Mouse (Mus musculus) G1E-ER4 (cell line): ENCODE results near the gene Mark4. TPM values are rescaled to one million over a fixed set of nuclear protein-coding genes. Genes with fewer than 3 reads are reported as not detected.

Source experiments
- GATA1 ChIP-seq: IDR thresholded peaks from one replicate; pipeline ENCODE4 v1.8.0; 2012; ENCODE audit warnings: low read length, inconsistent platforms
- polyA plus RNA-seq: library from polyadenylated mRNA; stranded (reverse); fragments of >175 nt; gene quantifications from 2 replicates; pipeline ENCODE4 v1.2.3, GENCODE M21; 2012

Gene Mark4
- polyA plus RNA-seq, 1 experiment = 67.8 TPM

DNA sequence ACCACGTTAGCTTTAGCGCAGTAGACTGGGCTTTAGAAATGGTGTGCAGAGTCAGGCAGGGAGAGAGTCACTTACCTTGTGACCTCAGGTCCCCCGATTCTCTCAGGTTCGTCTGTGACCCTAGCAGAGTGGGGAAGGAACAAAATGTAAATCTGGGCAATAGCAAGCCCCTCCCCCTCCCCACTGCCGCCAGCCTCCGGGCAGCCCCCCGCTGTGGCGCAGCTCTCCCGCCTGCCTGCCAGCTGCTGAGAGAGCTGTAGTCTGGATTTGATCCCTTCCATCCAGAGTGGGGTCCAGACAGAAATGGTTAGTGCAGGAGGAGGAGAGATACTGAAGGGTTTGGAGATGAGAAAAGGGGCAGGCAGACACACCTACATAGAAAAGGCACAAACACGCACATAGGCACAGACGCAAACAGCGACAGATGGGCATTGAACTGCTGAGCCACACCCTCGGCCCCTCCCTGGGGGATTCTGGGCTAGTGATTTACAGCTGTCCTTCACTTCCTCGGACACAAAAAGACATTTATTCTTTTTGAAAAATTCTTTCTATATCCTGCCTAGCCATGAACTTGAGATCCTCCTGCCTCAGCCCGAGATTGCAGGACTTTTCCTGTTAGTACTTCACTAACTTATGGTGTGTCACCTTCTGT, 30.5 kb downstream of the Mark4 start:
- TF ChIP-seq GATA1 = no peak

GRCm38 (mm10) chr7:19426888-19427287, 31.7 kb downstream of the Mark4 start:
- no peak for TF ChIP-seq GATA1

GRCm38 (mm10) chr7:19426349-19426748, 32.3 kb downstream of the Mark4 start:
- TF ChIP-seq GATA1 = no peak

GRCm38 (mm10) chr7:19424051-19424450, 34.6 kb downstream of the Mark4 start:
- no peak for TF ChIP-seq GATA1

DNA sequence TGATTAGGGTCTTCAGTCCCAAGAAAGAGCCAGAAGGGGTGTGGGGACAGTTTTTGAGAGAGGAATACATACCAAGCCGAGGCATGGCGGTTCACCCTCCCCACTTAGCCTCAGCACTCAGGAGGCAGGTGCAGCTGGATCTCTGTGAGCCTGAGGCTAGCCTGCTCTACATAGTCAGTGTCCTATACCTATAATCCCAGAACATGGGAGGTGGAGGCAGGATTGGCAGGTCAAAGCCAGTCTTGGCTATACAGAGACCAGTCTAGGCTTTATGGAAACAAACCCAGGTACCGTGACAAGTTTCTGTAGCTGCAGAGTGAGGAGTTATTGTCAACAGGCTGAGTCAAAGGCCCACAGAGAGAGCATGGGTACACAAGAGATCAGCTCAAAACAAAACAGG, 35.5 kb downstream of the Mark4 start:
- no peak for TF ChIP-seq GATA1

- no peak for TF ChIP-seq GATA1
Measured at GRCm38 (mm10) chr7:19420821-19421636, 37.6 kb downstream of the Mark4 start.

DNA sequence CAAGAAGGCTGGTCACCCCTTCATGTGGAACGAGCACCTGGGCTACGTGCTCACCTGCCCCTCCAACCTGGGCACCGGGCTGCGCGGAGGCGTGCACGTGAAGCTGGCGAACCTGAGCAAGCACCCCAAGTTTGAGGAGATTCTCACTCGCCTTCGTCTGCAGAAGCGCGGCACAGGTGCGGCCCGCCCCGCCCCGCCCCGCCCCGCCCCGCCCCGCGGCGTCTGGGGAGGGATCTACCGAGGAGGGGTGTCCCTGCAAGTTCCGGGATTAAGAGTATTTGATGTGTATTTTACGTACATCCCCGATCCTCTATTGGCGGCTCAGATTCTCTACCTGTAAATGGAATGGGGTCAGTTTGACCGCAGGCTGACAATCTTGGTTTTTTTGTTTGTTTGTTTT, 38.5 kb downstream of the Mark4 start:
- no peak for TF ChIP-seq GATA1

DNA sequence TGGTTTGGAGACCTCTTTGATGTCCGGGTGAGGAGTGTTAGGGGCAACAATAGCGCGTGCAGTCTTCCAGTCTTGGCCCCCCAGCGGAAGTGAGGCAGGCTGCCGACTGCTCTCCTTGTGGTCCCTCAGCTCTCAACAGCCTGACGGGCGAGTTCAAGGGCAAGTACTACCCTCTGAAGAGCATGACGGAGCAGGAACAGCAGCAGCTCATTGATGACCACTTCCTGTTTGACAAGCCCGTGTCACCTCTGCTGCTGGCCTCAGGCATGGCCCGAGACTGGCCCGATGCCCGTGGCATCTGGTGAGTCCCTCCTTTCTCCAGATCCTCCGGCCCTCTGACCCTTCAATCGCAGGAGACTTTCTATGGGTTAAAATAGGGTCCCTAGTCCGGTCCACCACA, 42.0 kb downstream of the Mark4 start:
- TF ChIP-seq GATA1 = no peak

- no peak for TF ChIP-seq GATA1
Measured at GRCm38 (mm10) chr7:19413525-19413924, 45.1 kb downstream of the Mark4 start.

GRCm38 (mm10) chr7:19411783-19412182, 46.8 kb downstream of the Mark4 start:
- TF ChIP-seq GATA1 = no peak

- no peak for TF ChIP-seq GATA1
Measured at GRCm38 (mm10) chr7:19410766-19411344, 47.8 kb downstream of the Mark4 start.

- TF ChIP-seq GATA1 = no peak
Measured at GRCm38 (mm10) chr7:19409753-19410152, 48.9 kb downstream of the Mark4 start.

DNA sequence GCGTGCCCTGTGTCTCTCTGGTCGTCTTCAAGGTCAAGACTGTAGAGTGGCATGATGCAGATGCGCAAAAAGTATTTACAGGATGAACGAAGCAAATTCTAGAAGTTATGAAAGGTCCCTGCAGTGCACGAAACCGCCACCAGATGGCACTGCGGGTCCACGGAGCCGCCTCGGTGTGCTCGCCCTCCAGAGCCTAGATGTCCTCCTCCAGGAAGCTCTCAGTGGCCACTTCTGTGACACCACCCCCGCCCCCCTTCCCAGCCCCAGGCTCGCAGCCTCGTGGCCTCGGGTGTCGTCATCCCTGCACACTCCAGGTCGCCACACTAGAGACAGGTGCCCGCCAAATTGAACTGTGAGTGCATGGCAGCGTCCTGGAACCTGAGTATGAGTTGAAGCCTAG, 53.2 kb downstream of the Mark4 start:
- TF ChIP-seq GATA1 = no peak

DNA sequence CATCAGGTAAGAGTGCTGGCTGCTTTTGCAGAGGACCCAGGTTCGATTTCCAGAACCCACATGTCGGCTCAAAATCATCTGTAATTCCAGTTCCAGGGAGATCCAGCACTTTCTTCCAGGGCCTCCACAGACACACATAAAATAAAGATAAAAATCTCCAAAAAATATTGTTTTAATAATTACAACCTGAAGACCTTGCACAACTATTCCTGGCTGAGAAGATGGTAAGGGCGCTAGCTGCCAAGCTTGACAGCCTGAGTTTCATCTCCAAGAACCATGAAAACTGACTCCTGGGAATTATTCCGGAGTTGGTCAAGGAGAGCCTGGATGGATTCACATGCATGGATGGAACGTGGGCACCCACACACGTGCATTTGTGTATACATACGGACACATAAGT, 54.1 kb downstream of the Mark4 start, which contains the start of gene Ckm:
Gene Ckm, plus strand, starts transcription at position 301 of the 400 bp plus-strand sequence.
- TF ChIP-seq GATA1 = no peak

GRCm38 (mm10) chr7:19403731-19404296, 54.8 kb downstream of the Mark4 start, which contains the start of gene Klc3:
Gene Klc3, minus strand, starts transcription at chr7:19404104.
- no peak for TF ChIP-seq GATA1

DNA sequence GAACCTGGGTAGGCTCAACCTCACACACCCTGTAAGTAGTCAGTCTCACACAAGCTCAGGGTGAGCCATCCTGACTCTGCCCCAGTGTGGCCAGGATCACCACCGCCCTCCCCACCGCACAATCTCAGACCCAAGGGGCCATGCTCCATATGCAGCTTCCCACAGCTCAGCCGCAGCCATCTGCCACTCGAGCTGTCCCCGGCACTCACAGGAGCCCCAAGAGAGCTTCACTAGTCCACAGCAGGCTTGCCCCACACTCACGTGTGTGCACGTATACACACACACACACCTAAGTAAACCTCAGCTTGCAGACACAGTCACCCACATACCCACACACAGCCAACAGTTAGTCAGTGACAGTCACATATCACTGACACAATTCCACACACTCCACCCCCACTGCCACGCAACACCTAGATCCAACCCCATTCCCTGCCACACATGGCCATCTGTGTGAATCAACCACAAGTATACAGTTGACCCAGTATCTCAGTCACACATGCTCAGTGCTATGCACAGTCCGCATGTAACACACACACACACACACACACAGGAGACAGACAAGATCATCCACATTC, 56.0 kb downstream of the Mark4 start:
- TF ChIP-seq GATA1 = no peak

GRCm38 (mm10) chr7:19400946-19401345, 57.7 kb downstream of the Mark4 start:
- no peak for TF ChIP-seq GATA1
